Mouse (Mus musculus) fat pad, adult 2 months (tissue): ENCODE data around the gene Ric3.
A peak's percentile ranks its signal among the peaks of the same experiment; 100 is the strongest.
"Not testable (repeated sequence)": the region's sequence is repeated elsewhere in the genome, so short reads cannot be mapped to it uniquely, and the experiment has no call there.

Experiments used
- DNase-seq: peaks from one replicate; pipeline ENCODE4 v3.0.0-alpha.2; 2011; ENCODE audit warnings: low read depth, low spot score; ENCODE audit errors: extremely low read depth

Ric3 gene

DNA sequence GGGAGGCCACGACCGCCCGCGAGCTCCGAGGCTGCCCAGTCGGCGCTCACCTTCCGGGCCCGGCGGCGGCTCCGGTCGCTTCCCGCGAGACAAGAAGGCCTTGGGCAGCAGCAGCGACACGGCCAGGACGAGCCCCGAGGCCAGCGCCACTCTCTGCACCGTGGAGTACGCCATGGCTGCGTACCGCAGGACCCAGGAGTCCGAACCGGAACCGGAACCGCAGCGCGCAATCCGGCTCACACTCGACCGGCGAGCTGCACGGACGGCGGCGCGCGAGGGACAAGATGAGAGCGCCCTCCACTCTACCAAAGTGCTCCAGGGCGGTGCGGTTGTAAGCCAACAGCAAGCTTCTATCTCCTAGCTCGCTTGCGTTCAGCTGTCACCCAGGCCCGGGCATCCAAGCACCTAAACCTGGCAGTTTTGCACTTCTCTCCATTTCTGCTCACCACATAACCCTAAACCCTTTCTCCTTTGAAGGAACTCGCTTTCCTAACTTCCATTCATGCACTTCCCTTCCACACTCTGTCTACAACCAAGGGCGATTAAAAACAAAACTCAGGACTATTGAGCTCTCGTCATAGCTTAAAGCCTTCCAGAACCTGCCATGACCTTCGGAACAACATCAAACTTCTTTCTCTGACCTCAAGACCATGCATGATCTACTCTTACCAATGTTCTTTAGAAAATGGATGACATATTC is at the start of gene Ric3:
Gene Ric3, minus strand, starts transcription at position 219 of the 700 bp plus-strand sequence.
- no peak for DNase-seq

DNA sequence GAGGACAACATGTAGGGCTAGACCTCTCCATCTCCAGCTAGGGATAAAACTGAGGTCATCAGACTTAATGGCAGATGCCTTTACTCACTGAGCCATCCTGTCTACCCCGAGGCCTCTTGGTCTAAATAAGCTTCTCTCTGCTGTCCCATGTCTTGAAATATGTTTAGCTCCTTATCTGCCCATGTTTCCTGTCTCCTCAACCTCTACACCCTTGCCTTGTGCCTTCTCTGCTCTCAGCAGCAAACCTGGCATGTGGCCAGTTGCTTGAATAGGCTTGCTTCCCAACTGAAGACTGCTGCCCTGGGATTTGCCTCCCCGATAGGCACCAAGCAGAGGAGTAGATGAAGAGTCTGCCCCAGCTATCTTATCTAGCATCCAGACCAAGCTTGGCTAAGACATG is 48.4 kb upstream of the Ric3 start:
- DNase-seq = no peak

DNA sequence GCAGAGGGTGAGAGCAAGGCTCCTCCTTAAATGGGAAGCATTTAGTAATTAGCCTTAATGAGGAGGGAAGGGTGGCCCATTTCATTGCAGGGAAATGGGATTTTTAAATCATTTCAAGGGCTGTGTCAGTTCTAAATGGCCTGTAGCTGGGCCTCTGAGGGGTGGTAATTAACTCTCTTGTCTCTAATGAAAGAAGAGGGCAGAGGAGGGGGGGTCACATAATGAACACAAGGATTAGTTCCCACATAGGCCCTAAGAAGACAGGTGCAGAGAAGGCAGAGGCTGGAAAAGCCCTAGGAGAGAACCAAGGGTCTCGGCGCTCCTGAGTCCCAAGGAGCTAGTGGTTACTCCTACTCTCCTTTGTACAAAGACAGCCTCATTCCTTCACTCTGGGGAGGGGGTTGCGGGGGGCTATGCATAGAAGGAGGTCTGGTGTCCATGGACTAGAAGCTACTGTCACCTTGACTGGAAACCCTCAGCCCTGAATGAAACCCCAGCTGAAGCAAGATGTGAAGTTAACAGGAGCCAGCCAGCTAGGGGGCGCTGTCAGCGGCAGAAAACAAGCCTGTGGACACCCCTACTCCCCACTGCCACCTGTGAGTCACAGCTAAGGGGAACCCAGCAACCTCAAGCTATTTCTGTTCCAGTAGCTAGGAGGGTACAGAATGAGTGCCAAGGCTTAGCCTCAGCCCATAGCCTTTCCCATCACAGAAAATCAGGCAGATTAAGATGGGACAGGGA is 47.0 kb upstream of the Ric3 start:
- no peak for DNase-seq

DNA sequence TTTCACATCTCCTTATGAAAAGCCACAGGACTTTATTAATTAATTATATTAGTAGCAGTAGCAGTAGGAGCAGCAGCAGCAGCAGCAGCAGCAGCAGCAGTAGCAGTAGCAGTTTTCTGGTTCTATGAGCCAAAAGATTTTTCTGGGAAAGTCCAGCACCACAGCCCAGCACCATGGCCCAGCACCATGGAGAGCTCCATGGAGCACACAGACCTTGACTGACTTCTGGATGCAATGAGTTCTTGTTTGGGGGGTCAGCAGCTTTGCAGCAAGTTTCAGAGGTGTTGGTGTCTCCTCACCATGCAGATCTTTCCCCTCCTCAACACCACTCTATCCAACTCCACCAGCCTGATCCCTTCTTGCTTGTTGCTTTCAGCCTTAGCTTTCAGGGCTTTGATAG is 46.3 kb upstream of the Ric3 start:
- no peak for DNase-seq

DNA sequence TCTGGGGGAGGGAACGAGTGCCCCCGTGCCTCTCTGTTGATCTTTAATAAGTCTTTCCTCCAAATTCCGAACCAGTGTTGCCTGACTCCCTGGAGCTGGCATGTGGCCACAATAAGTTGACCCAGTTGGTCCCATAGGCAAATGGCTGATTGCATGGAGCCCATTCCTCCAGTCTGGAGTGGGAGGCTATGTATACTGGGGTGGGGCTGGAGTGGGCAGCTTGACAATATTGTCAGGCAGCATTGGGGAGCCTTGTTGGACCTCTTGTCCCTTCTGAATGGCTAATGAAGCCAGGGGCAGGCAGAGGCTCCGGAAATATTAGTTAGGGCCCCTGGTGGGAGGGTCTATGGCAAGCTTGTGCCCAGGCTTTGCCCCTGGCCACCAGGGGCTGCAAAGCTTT is 32.8 kb upstream of the Ric3 start:
- DNase-seq = no peak

DNA sequence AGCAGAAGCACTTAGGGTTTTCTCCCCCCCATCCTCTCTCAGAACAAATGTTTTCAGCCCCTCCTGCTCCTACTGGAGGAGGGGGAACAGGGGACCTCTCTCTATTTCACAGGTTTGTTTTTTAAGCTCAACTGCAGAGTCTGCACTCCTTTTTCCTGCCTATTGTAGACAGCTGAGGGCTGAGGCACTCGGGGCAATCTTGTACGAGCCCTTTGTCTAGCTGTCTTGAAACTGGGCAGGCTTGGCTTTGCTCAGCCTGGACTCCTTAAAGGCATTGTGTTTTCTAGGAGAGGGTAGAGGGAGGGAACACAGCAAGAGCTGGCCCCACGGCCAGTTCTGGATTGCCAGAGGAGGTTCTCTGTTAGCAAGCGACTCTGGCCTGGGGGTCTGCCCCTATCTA is 32.4 kb upstream of the Ric3 start:
- DNase-seq = not testable (repeated sequence)

GRCm38 (mm10) chr7:109114950-109115349 is 31.8 kb upstream of the Ric3 start:
- DNase-seq = no peak

GRCm38 (mm10) chr7:109111000-109111399 is 27.9 kb upstream of the Ric3 start:
- no peak for DNase-seq

DNA sequence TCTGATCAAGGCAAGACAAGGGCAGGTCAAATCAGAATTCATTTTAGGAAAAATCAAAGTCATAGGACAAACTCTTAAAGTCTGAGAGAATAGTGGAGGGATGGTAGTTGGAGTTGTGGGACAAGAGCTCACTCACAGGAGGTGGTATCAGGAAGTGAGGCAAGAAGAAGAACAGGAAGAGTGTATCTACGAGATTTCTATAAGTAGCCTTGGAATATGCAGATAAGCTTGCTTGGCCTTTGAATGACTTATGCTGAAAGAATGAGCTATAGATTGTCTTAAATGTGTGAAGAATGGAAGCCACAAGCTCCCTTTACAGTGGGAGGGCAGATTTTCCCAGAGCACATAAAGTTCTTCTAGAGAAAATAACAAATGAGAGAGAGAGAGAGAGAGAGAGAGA is 21.8 kb upstream of the Ric3 start:
- no peak for DNase-seq

DNA sequence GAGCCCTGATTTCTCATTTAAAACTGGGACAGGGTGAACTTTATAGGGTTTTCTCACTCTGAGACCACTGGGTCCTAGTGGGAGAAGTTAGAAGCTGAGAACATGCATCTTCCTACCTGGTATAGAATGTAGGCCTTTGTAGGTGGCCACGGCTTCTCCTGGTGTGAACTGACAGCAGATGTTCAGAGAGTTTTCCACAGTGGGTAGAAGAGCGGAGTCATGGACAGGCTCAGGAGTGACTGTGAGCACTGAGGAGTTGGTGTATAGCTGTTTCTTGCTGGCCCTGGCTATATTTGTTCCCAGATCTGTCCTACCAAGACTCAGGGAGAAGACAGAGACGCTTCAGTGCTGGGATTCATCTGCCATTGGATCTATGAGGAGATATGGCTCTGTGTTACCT is 18.0 kb upstream of the Ric3 start:
- no peak for DNase-seq

GRCm38 (mm10) chr7:109098145-109099018 is 15.3 kb upstream of the Ric3 start:
- DNase-seq = no peak

DNA sequence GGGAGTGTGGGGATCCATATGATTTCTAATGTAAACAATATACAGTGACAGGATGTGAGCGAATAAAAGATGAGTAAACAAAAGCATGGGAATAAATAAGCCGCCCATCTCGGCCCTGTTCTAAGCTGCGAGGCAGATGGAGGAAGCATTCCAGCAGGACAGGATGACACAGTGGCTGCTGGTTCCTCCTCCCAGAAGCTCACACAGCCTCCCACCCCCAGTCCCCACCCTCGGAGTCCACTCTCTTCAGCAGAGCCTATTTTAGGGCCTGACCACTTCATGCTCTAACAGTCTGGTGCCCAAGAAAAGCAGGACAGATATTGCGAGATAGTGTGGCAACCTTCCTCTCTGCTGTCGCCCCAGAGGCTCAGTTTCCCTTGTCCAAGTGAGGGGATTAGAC is 14.1 kb upstream of the Ric3 start:
- DNase-seq = no peak

GRCm38 (mm10) chr7:109096618-109097017 is 13.5 kb upstream of the Ric3 start:
- no peak for DNase-seq

GRCm38 (mm10) chr7:109094294-109094693 is 11.2 kb upstream of the Ric3 start:
- DNase-seq = no peak

DNA sequence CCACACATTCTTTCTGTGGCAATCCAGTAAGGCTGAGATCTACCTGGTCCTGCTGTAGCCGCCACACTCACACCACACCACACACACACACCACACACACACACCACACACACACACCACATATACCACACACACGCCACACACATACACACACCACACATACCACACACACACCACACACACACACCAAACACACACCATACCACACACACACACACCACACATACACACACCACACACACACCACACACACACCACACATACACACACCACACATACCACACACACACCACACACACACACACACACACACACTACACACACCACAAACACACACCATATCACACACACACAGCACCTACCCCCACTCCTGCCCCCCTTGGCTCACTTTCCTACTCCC is 8.2 kb upstream of the Ric3 start:
- DNase-seq = not testable (repeated sequence)

- DNase-seq = no peak
These were observed 3.8 kb upstream of the Ric3 start for GRCm38 (mm10) chr7:109086946-109087345.

- DNase-seq = no peak
These were observed 668 bp upstream of the Ric3 start for GRCm38 (mm10) chr7:109083813-109084184.

GRCm38 (mm10) chr7:109082269-109083112 is 640 bp downstream of the Ric3 start:
- peak; percentile 7 for DNase-seq

GRCm38 (mm10) chr7:109072326-109072725 is 10.8 kb downstream of the Ric3 start:
- no peak for DNase-seq

DNA sequence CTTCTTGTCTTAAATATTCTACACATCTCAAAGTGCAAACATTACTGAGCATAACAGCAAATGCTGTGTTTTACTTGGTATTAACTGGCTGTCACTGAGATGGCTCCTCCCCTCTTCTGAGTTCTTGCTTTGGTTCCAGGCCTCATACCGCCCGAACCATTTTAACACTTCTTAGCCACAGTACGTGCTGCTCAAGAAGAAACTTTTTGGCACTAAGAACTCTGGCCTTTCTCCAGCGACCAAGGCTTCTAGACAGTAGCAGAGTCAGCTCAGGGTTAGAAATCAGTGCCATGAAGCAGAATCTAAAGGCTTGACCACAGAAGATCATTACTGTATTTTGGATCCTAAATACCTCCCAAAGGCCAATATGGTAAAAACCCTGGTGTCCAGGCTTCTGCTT is 13.5 kb downstream of the Ric3 start:
- DNase-seq = no peak

DNA sequence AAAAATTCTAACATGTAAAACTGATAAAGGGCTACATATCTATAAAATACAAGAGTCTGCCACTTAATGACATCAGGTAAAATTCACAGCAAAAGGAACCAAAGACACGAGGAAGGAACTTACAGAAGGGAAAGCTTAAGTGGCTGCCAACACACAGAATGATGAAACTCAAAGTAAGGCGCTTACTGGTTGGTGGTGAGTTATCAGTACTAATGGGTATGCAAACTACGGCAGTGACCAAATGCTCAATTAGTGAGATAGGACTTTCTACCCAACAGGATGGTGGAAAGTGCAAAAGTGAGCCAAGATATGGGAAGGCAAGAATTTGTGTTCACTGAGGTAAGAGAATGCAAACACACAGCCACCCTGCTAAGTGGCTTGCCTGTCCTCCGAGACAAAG is 23.6 kb downstream of the Ric3 start:
- DNase-seq = no peak
